Mouse (Mus musculus) liver, embryonic 16.5 days (tissue): ENCODE results near the gene Slc30a5. TPM values are rescaled to one million over a fixed set of nuclear protein-coding genes. Genes with fewer than 3 reads are reported as not detected.
"Not testable (repeated sequence)": the region's sequence is repeated elsewhere in the genome, so short reads cannot be mapped to it uniquely, and the experiment has no call there.

ENCODE experiments used
- ATAC-seq: fragments of 200-750 bp; cut with Nextera tagmentation; 2 replicates; pipeline ENCODE4 v1.8.0; 2017; ENCODE audit warnings: low read depth, mild to moderate bottlenecking, moderate number of reproducible peaks, moderate library complexity
- H3K27ac ChIP-seq: fragments of 300-500 bp; sonication (generic); 2 replicates; pipeline ENCODE4 v1.5.1; 2014; ENCODE audit warnings: mild to moderate bottlenecking, low read length
- H3K27me3 ChIP-seq: fragments of 300-500 bp; sonication (generic); 2 replicates; pipeline ENCODE4 v1.6.1; 2014; ENCODE audit warnings: low read depth, low read length, mixed read lengths; ENCODE audit not compliant: control insufficient read depth, insufficient read depth
- H3K36me3 ChIP-seq: fragments of 300-500 bp; sonication (generic); 2 replicates; pipeline ENCODE4 v1.6.1; 2014; ENCODE audit warnings: mild to moderate bottlenecking; ENCODE audit not compliant: control insufficient read depth, insufficient read depth
- H3K4me1 ChIP-seq: fragments of 300-500 bp; sonication (generic); 2 replicates; pipeline ENCODE4 v1.6.1; 2014; ENCODE audit warnings: low read depth, low read length, mixed read lengths; ENCODE audit not compliant: control insufficient read depth
- H3K4me2 ChIP-seq: fragments of 300-500 bp; sonication (generic); 2 replicates; pipeline ENCODE4 v1.6.1; 2014; ENCODE audit warnings: low read depth, low read length, mixed read lengths
- H3K4me3 ChIP-seq: fragments of 300-500 bp; sonication (generic); 2 replicates; pipeline ENCODE4 v1.5.1; 2014; ENCODE audit warnings: low read depth, mild to moderate bottlenecking, low read length
- H3K9ac ChIP-seq: fragments of 300-500 bp; sonication (generic); 2 replicates; pipeline ENCODE4 v1.6.1; 2014; ENCODE audit warnings: low read depth, low read length
- H3K9me3 ChIP-seq: fragments of 300-500 bp; sonication (generic); replicated peaks from 2 replicates; pipeline ENCODE4 v1.6.1; 2016; ENCODE audit warnings: low read length; ENCODE audit not compliant: control insufficient read depth
- whole genome bisulfite sequencing: fragments of 180-500 bp; shearing (Covaris S2); extraction: QIAGEN DNeasy Blood & Tissue Kit; methylation state at CpG from one replicate; pipeline ENCODE4 v1.1.7; 2014; ENCODE audit not compliant: insufficient replicate concordance; 5-methylcytosine and 5-hydroxymethylcytosine counted together
- polyA plus RNA-seq: library from polyadenylated mRNA; unstranded; fragments of >200 nt; fragmentation: Nextera tagmentation; extraction: Ambion mirVana; gene quantifications from 2 replicates; pipeline ENCODE4 v1.2.1, GENCODE M21; 2015

Slc30a5 gene
- polyA plus RNA-seq, 1 experiment from 2014 or later, result 21.2 TPM

- H3K27ac ChIP-seq, result no peak overlapping the region
- no peaks in the 10 kb centered on the region for H3K27me3 ChIP-seq
- peaks cover 4% of the 10 kb centered on the region for H3K4me1 ChIP-seq
- no peak overlapping the region for H3K4me2 ChIP-seq
- H3K9me3 ChIP-seq, result no peaks in the 10 kb centered on the region
- ATAC-seq, result no peak
- 84% methylated on average over 9 of the region's 9 CpGs for WGBS
- H3K36me3 ChIP-seq, result peaks cover 23% of the 10 kb centered on the region
- no peak overlapping the region for H3K4me3 ChIP-seq
- no peak overlapping the region for H3K9ac ChIP-seq
Observed at GRCm38 (mm10) chr13:100825627-100826410, 7.4 kb downstream of the Slc30a5 start.

- no peak for ATAC-seq
- WGBS, result 88% methylated on average over 3 of the region's 3 CpGs
Observed at GRCm38 (mm10) chr13:100824916-100825315, 8.3 kb downstream of the Slc30a5 start.

GRCm38 (mm10) chr13:100824306-100824705 lies 8.9 kb downstream of the Slc30a5 start:
- no peak overlapping the region for H3K9ac ChIP-seq
- no peaks in the 10 kb centered on the region for H3K27me3 ChIP-seq
- 45% methylated on average over 6 of the region's 6 CpGs for WGBS
- H3K27ac ChIP-seq, result no peak overlapping the region
- H3K4me1 ChIP-seq, result no peaks in the 10 kb centered on the region
- H3K36me3 ChIP-seq, result peaks cover 29% of the 10 kb centered on the region
- no peaks in the 10 kb centered on the region for H3K9me3 ChIP-seq
- H3K4me2 ChIP-seq, result no peak overlapping the region
- ATAC-seq, result no peak
- H3K4me3 ChIP-seq, result no peak overlapping the region

More at GRCm38 (mm10) chr13:100824916-100825315, 8.3 kb downstream of the Slc30a5 start:
- no peak overlapping the region for H3K4me2 ChIP-seq
- no peak overlapping the region for H3K4me3 ChIP-seq
- H3K9ac ChIP-seq, result no peak overlapping the region
- H3K27ac ChIP-seq, result no peak overlapping the region
- no peaks in the 10 kb centered on the region for H3K9me3 ChIP-seq
- H3K4me1 ChIP-seq, result no peaks in the 10 kb centered on the region
- H3K36me3 ChIP-seq, result peaks cover 28% of the 10 kb centered on the region
- no peaks in the 10 kb centered on the region for H3K27me3 ChIP-seq

GRCm38 (mm10) chr13:100823863-100824262 lies 9.4 kb downstream of the Slc30a5 start:
- Histone ChIP-seq H3K27me3 (no peaks in the 10 kb centered on the region), H3K4me1 (no peaks in the 10 kb centered on the region), H3K9me3 (no peaks in the 10 kb centered on the region), H3K4me3 (no peak overlapping the region), H3K36me3 (peaks cover 31% of the 10 kb centered on the region), H3K27ac (no peak overlapping the region), H3K4me2 (no peak overlapping the region), H3K9ac (no peak overlapping the region)
- 82% methylated on average over 3 of the region's 3 CpGs for WGBS
- no peak for ATAC-seq

GRCm38 (mm10) chr13:100814451-100814850 lies 18.8 kb downstream of the Slc30a5 start:
- Histone ChIP-seq H3K36me3 (peaks cover 42% of the 10 kb centered on the region), H3K9ac (no peak overlapping the region), H3K9me3 (no peaks in the 10 kb centered on the region), H3K4me2 (no peak overlapping the region), H3K4me1 (no peaks in the 10 kb centered on the region), H3K27me3 (no peaks in the 10 kb centered on the region), H3K27ac (no peak overlapping the region), H3K4me3 (no peak overlapping the region)
- 74% methylated on average over 6 of the region's 6 CpGs for WGBS
- no peak for ATAC-seq

- Histone ChIP-seq H3K27me3 (no peaks in the 10 kb centered on the region), H3K9ac (no peak overlapping the region), H3K9me3 (no peaks in the 10 kb centered on the region), H3K27ac (no peak overlapping the region), H3K4me1 (no peaks in the 10 kb centered on the region), H3K4me3 (no peak overlapping the region), H3K4me2 (no peak overlapping the region), H3K36me3 (peaks cover 46% of the 10 kb centered on the region)
- no peak for ATAC-seq
- WGBS, result 82% methylated on average over 3 of the region's 3 CpGs
Observed at GRCm38 (mm10) chr13:100805776-100806175, 27.5 kb downstream of the Slc30a5 start.

GRCm38 (mm10) chr13:100797171-100797570 lies 36.1 kb downstream of the Slc30a5 start:
- ATAC-seq, result no peak
- no peaks in the 10 kb centered on the region for H3K9me3 ChIP-seq
- no peaks in the 10 kb centered on the region for H3K4me1 ChIP-seq
- no peak overlapping the region for H3K4me2 ChIP-seq
- no peak overlapping the region for H3K4me3 ChIP-seq
- H3K27ac ChIP-seq, result no peak overlapping the region
- H3K36me3 ChIP-seq, result no peaks in the 10 kb centered on the region
- no peak overlapping the region for H3K9ac ChIP-seq
- WGBS, result 77% methylated on average over 6 of the region's 6 CpGs
- no peaks in the 10 kb centered on the region for H3K27me3 ChIP-seq

GRCm38 (mm10) chr13:100789083-100789482 lies 44.1 kb downstream of the Slc30a5 start:
- Histone ChIP-seq H3K27me3 (no peaks in the 10 kb centered on the region), H3K9ac (no peak overlapping the region), H3K36me3 (peaks cover 11% of the 10 kb centered on the region), H3K4me2 (no peak overlapping the region), H3K4me1 (peaks cover 18% of the 10 kb centered on the region), H3K9me3 (no peaks in the 10 kb centered on the region), H3K4me3 (no peak overlapping the region), H3K27ac (no peak overlapping the region)
- 82% methylated on average over 3 of the region's 3 CpGs for WGBS
- no peak for ATAC-seq

GRCm38 (mm10) chr13:100788057-100788456 lies 45.2 kb downstream of the Slc30a5 start:
- WGBS, result 85% methylated on average over 12 of the region's 14 CpGs
- H3K9ac ChIP-seq, H3K27me3 ChIP-seq, ATAC-seq, H3K4me2 ChIP-seq, H3K4me3 ChIP-seq, H3K9me3 ChIP-seq, H3K27ac ChIP-seq: not testable (repeated sequence)
- Histone ChIP-seq H3K36me3 (peaks cover 22% of the 10 kb centered on the region), H3K4me1 (peaks cover 27% of the 10 kb centered on the region)
